Mouse (Mus musculus): ENCODE measurements around the gene Nit1. TPM values are rescaled to one million over a fixed set of nuclear protein-coding genes. Genes with fewer than 3 reads are reported as not detected.

Gene Nit1
- total and polyA plus RNA-seq, 3 experiments, result 17.9 to 26.3 TPM; not detected in 1

GRCm38 (mm10) chr1:171322012-171322411, 23.4 kb downstream of the Nit1 start:
- Histone ChIP-seq H3K27me3 (ENCODE audit: control insufficient read depth in 1 of 2, insufficient read depth in 2 of 2, low read length in 2 of 2) (no peaks in the 10 kb centered on the region), H3K4me3 (ENCODE audit: control insufficient read depth in 1 of 2, insufficient read depth in 1 of 2, low read depth in 2 of 2, low read length in 2 of 2) (no peak overlapping the region), H3K27ac (ENCODE audit: control insufficient read depth, low read depth, low read length) (no peak overlapping the region), H3K9ac (ENCODE audit: control insufficient read depth, low read depth, low read length, poor library complexity, severe bottlenecking) (no peak overlapping the region), H3K9me3 (replicated peaks; ENCODE audit: insufficient read depth, low read length) (no peaks in the 10 kb centered on the region), H3K36me3 (ENCODE audit: control insufficient read depth in 1 of 2, insufficient read depth in 2 of 2, low read length in 2 of 2) (peaks cover 2 to 6% of the 10 kb centered on the region in 2 experiments; a peak in 3 of 4 replicates), H3K4me1 (ENCODE audit: control insufficient read depth in 1 of 2, insufficient read depth in 2 of 2, low read length in 2 of 2) (no peaks in the 10 kb centered on the region), H3K79me2 (ENCODE audit: control insufficient read depth, insufficient read depth, low read length, poor library complexity) (peaks cover 10% of the 10 kb centered on the region)
- TF ChIP-seq POLR2A (IDR thresholded peaks at IDR 0.05; ENCODE audit: control insufficient read depth in 1 of 2, insufficient read depth in 1 of 2, low read depth in 1 of 2, low read length in 2 of 2, poor library complexity in 1 of 2), result no peak
- no peak for TF ChIP-seq MYB (IDR thresholded peaks at IDR 0.05; ENCODE audit: low read depth, low read length)
- TF ChIP-seq SIN3A (IDR thresholded peaks at IDR 0.05; ENCODE audit: low read length), result no peak
- no peak for TF ChIP-seq ELF1 (IDR thresholded peaks at IDR 0.05; ENCODE audit: low read depth, low read length)
- no peak for DNase-seq (ENCODE audit: low read depth, low spot score)

GRCm38 (mm10) chr1:171321415-171321814, 24.0 kb downstream of the Nit1 start:
- H3K4me3 ChIP-seq (ENCODE audit: control insufficient read depth in 1 of 2, insufficient read depth in 1 of 2, low read depth in 2 of 2, low read length in 2 of 2), result no peak overlapping the region
- DNase-seq (ENCODE audit: low read depth, low spot score), result peak; percentile 63
- H3K27me3 ChIP-seq (ENCODE audit: control insufficient read depth in 1 of 2, insufficient read depth in 2 of 2, low read length in 2 of 2), result no peaks in the 10 kb centered on the region
- TF ChIP-seq MEF2A (IDR thresholded peaks at IDR 0.05; ENCODE audit: extremely low read depth, insufficient replicate concordance, low read depth, low read length, poor library complexity, severe bottlenecking) (no peak), SIN3A (IDR thresholded peaks at IDR 0.05; ENCODE audit: low read length) (peak; percentile 34; the same call in 1 of the 2 replicates), JUND (IDR thresholded peaks at IDR 0.05; ENCODE audit: low read depth, low read length) (no peak), NRF1 (IDR thresholded peaks at IDR 0.05; ENCODE audit: insufficient read depth, low read depth, low read length, poor library complexity, severe bottlenecking) (no peak), CHD2 (IDR thresholded peaks at IDR 0.05; ENCODE audit: low read length) (no peak), POLR2AphosphoS5 (IDR thresholded peaks at IDR 0.05; ENCODE audit: borderline replicate concordance, low read depth, low read length) (no peak), SMC3 (IDR thresholded peaks at IDR 0.05; ENCODE audit: low read depth, low read length) (peak; percentile 67), ELF1 (IDR thresholded peaks at IDR 0.05; ENCODE audit: low read depth, low read length) (no peak), USF1 (IDR thresholded peaks at IDR 0.05; ENCODE audit: low read depth, low read length) (no peak), POLR2A (IDR thresholded peaks at IDR 0.05; ENCODE audit: control insufficient read depth in 1 of 2, insufficient read depth in 1 of 2, low read depth in 1 of 2, low read length in 2 of 2, poor library complexity in 1 of 2) (no peak), CTCF (IDR thresholded peaks at IDR 0.05 in 2 of 3, conservative IDR thresholded peaks at IDR 0.05 in 1 of 3; ENCODE audit: control insufficient read depth in 1 of 3, insufficient read depth in 1 of 3, low read depth in 2 of 3, low read length in 3 of 3, poor library complexity in 1 of 3, severe bottlenecking in 1 of 3) (peak in 2 of 3 experiments; percentile 41 to 77; a peak in 4 of 6 replicates), E2F4 (IDR thresholded peaks at IDR 0.05; ENCODE audit: borderline replicate concordance, low read depth, low read length) (no peak), ZNF384 (IDR thresholded peaks at IDR 0.05; ENCODE audit: low read depth, low read length) (peak; percentile 98), TCF12 (IDR thresholded peaks at IDR 0.05; ENCODE audit: low read depth, low read length) (no peak), RCOR1 (IDR thresholded peaks at IDR 0.05; ENCODE audit: low read depth, low read length) (no peak), RAD21 (IDR thresholded peaks at IDR 0.05; ENCODE audit: low read depth, low read length) (peak; percentile 70), ZC3H11A (IDR thresholded peaks at IDR 0.05; ENCODE audit: low read depth, low read length) (peak; percentile 43; the same call in 1 of the 2 replicates)
- no peak overlapping the region for H3K9ac ChIP-seq (ENCODE audit: control insufficient read depth, low read depth, low read length, poor library complexity, severe bottlenecking)
- H3K27ac ChIP-seq (ENCODE audit: control insufficient read depth, low read depth, low read length), result no peak overlapping the region
- peaks cover 2 to 5% of the 10 kb centered on the region in 2 experiments; a peak in 3 of 4 replicates for H3K36me3 ChIP-seq (ENCODE audit: control insufficient read depth in 1 of 2, insufficient read depth in 2 of 2, low read length in 2 of 2)
- H3K4me1 ChIP-seq (ENCODE audit: control insufficient read depth in 1 of 2, insufficient read depth in 2 of 2, low read length in 2 of 2), result no peaks in the 10 kb centered on the region
- no peaks in the 10 kb centered on the region for H3K9me3 ChIP-seq (replicated peaks; ENCODE audit: insufficient read depth, low read length)
- H3K79me2 ChIP-seq (ENCODE audit: control insufficient read depth, insufficient read depth, low read length, poor library complexity), result peaks cover 7% of the 10 kb centered on the region
